Mouse (Mus musculus) left cerebral cortex, adult 9 months (tissue): ENCODE results near the gene Sec14l3.
"Not testable (repeated sequence)": the region's sequence is repeated elsewhere in the genome, so short reads cannot be mapped to it uniquely, and the experiment has no call there.

Source experiments
- DNase-seq, 2 experiments: peaks; one replicate each; pipeline ENCODE4 v3.0.0; 2022; ENCODE audit warnings: low spot score in 2 of 2

Sec14l3 gene

DNA sequence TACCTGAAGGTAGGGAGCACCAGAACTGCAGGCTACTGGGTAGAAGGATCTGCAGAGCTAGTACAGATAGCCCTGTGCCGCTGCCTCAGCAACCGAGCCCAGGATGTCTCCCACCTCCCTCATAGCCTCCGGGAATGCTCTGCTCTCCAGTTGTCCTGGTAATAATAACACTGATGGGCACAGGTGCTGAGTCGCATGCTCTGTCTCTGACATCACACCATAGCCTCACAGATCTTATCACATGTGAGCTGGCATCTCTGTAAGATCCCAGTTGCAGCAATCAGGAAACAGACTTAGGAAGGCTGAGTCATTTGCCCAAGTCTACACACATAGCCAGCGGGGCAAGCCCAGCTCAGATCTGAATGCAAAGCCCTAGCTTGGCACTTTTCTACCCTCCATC is 37.2 kb downstream of the Sec14l3 start:
- no peak for DNase-seq

GRCm38 (mm10) chr11:4103522-4103921 is 38.9 kb downstream of the Sec14l3 start:
- DNase-seq = no peak

GRCm38 (mm10) chr11:4104989-4105388 is 40.3 kb downstream of the Sec14l3 start:
- no peak for DNase-seq

- peak; percentile 50 to 75 for DNase-seq
Measured at GRCm38 (mm10) chr11:4105444-4105843, 40.8 kb downstream of the Sec14l3 start.

DNA sequence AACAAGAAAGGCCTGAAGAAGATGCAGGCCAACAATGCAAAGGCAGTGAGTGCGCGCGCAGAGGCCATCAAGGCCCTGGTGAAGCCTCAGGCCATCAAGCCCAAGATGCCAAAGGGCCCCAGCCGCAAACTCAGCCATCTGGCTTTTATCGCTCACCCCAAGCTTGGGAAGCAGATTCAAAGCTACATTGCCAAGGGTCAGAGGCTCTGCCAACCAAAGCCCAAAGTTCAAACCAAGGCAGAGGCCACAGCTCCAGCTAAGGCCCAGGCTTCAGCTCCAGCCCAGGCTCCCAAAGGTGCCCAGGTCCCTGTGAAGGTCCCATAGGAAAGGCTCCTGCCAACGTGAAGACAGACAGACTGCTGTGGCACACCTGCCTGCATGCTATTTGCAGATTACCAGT is 43.3 kb downstream of the Sec14l3 start:
- DNase-seq = not testable (repeated sequence)

- DNase-seq = no peak
Measured at GRCm38 (mm10) chr11:4108691-4109090, 44.0 kb downstream of the Sec14l3 start.

DNA sequence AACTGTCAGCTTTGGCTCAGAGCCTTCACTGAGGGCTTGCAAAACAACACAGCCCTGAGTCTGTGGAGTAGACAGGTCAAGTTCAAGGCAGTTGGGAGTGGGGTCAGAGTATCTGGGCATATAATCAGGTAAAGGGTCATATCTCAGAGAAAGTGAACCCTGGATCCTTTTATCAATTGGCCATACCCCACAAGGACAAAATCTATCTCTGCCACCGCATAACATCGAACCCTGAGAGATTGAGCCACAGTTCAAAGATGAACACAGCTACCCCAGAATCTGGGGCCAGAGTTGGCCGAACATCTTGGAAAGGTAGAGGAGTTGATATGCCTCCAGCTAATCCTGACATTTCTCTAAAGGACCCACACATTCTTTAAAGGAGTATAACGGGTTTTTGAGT is 47.4 kb downstream of the Sec14l3 start:
- DNase-seq = no peak

DNA sequence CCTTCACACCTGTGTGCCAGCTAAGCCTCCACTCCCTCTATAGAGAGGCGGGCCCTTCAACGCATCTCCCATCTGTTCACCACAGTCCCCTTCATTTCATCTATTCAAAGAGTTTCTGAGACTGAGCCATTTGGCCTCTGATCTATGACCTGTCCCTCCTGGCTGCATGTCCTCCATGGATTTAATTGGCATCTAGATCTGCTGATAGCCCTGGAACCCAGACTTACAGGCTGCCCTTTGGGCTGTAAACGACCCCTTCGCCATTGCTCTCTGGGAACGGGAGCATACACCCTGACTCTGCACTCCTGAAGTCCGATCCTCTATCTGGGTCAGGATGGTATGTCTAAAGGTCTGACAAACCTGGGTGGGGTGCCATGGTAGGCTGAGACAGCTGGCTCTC is 48.2 kb downstream of the Sec14l3 start:
- no peak for DNase-seq

DNA sequence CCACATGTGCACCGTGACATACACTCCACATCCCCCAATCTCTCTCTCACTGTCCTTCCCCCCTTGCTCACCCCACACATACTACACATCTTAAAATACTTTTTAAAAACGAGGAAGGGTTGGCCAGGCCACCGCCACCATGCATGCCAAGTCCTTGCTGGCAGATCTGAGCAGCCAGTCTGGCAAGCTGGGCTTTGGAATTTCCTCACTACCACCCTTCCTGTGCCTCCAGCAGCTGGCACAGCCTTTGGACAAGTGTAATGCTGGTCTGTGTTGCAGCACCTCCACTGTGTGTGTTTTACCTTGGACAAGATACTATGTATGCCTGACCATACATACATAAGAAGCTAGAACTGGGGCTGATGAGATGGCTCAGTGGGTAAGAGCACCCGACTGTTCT is 48.9 kb downstream of the Sec14l3 start:
- no peak for DNase-seq

- no peak for DNase-seq
Measured at GRCm38 (mm10) chr11:4113970-4114369, 49.3 kb downstream of the Sec14l3 start.

GRCm38 (mm10) chr11:4114541-4114940 is 49.9 kb downstream of the Sec14l3 start:
- not testable (repeated sequence) for DNase-seq

- DNase-seq = peak in 1 of 2 experiments; percentile 39
Measured at GRCm38 (mm10) chr11:4115407-4115806, 50.8 kb downstream of the Sec14l3 start.

- DNase-seq = peak in 1 of 2 experiments; percentile 71
Measured at GRCm38 (mm10) chr11:4116458-4117141, 52.0 kb downstream of the Sec14l3 start.

- no peak for DNase-seq
Measured at GRCm38 (mm10) chr11:4117372-4118071, 52.9 kb downstream of the Sec14l3 start.

DNA sequence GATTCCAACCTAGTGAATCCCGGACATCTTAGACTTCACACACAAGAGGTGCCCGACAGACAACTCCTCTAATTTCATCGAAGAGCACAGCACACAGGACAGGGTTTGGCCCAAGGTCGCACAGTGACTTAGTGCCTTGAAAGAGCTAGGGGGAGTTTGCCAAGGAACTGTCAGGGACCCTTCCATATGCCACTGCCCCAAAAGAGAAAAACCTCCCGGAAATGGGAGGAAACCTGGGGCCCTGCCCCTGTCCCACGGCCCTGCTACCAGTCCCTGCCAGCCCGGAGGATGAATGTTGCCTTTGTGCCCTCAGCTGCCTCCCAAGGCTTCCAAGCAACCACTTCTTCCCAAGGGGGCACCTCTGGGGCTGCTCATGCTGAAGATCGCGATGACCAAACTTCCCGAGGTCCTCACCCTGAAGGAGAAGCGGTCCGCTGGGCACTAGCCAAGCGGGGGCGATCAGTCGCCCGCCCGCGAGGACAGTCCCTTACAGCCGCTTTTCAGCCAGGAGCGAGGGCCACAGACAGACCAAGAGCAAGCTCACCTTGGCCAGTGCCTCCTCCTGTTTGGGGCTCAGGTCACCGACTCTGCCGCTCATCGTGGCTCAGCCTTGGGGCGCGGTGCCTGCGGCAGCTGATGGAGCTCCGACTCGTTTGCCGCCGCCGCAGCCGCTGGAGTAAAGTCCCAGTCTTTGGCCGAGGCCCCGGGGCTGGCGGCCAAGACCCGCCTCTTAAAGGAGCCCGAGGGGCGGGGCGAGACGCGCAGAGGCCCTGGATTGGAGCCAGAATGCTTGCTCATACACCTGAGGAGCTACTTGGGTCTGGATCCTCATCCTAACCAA is 53.7 kb downstream of the Sec14l3 start:
- DNase-seq = peak in 1 of 2 experiments; percentile 84

GRCm38 (mm10) chr11:4119635-4120034 is 55.0 kb downstream of the Sec14l3 start:
- DNase-seq = no peak

- DNase-seq = no peak
Measured at GRCm38 (mm10) chr11:4121691-4122090, 57.0 kb downstream of the Sec14l3 start.

DNA sequence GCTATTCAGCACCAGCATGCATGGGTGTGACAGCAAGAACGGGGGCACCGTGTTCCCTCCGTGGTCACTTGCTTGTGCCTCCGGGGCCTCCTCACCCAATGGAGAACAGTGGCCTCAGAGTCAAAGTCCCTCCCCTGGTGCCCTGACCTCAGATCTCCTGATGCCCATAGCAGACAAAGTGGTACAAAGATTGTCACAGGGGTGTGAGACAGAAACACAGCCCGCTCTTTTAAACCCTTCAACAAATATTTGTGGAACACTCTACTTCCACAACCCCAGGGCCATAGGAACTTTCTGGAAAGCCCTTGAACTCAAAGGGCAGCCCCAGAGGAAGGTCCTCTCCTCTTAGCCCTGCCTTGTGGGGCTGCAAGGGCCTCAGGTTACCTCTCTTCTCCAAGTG is 57.6 kb downstream of the Sec14l3 start:
- no peak for DNase-seq

GRCm38 (mm10) chr11:4122742-4123579 is 58.3 kb downstream of the Sec14l3 start, which contains the start of gene Sec14l2:
TSS of gene Sec14l2 (minus strand) at chr11:4123415.
- no peak for DNase-seq

DNA sequence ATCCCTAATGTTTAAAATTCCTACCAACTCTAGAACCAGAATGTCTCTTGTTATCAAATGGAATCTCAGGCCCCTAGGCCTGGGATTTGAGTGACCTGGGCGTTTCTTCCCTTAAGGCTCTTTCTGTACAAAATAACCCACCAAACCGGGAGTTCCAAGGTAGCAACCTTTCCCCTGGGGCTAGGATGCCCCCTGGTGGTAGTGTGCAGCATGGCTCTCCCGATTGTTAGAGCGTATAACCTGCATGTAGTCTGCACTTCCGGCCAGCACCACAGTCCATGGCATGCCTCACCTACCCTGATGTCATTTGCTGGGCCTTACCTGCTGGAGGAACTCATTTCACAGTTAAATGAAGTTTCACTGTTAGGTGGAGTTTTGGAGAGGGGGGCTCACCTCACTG is 59.3 kb downstream of the Sec14l3 start:
- DNase-seq = peak in 1 of 2 experiments; percentile 58

DNA sequence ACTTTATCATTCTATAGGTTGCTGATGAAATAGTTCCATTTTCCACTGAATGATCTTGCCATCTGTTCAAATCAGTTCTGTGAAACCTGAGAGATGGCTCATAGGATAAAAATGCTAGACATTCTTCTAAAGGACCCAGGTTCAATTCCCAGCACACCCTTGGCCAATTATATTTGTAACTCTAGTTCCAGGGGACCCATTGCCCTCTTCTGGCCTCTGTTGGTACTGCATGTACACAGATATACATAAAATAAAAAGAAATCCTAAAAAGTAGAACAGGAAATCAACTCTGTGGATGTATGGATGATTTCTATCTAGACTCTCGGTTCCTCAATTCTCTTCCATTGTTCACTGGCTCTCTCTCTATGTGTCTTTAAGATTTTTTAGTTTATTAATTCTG is 62.4 kb downstream of the Sec14l3 start:
- no peak for DNase-seq
